Mouse (Mus musculus): ENCODE results near the gene Blvrb.

GRCm38 (mm10) chr7:27489270-27489869, 41.6 kb downstream of the Blvrb start:
- TF ChIP-seq CTCF (IDR thresholded peaks at IDR 0.05 in 2 of 3, conservative IDR thresholded peaks at IDR 0.05 in 1 of 3; ENCODE audit: control insufficient read depth in 1 of 3, insufficient read depth in 1 of 3, low read depth in 2 of 3, low read length in 3 of 3, poor library complexity in 1 of 3, severe bottlenecking in 1 of 3), result no peak
- no peak for TF ChIP-seq MAFK (IDR thresholded peaks at IDR 0.05; ENCODE audit: borderline replicate concordance, low read depth, low read length)
- no peak for TF ChIP-seq POLR2A (IDR thresholded peaks at IDR 0.05; ENCODE audit: control insufficient read depth in 1 of 2, insufficient read depth in 1 of 2, low read depth in 1 of 2, low read length in 2 of 2, poor library complexity in 1 of 2)
- no peak for TF ChIP-seq BHLHE40 (IDR thresholded peaks at IDR 0.05; ENCODE audit: borderline replicate concordance, low read depth, low read length)
- no peak for TF ChIP-seq GATA1 (IDR thresholded peaks at IDR 0.05; ENCODE audit: low read depth, low read length)
- no peak for TF ChIP-seq POLR2AphosphoS2 (IDR thresholded peaks at IDR 0.05; ENCODE audit: low read length)
- no peak for TF ChIP-seq POLR2AphosphoS5 (IDR thresholded peaks at IDR 0.05; ENCODE audit: borderline replicate concordance, low read depth, low read length)
- no peak for TF ChIP-seq MXI1 (IDR thresholded peaks at IDR 0.05; ENCODE audit: low read depth, low read length)
